In genomic region chr6:29833568-29834255, GRCm38 (mm10) we compare ENCODE assay signal across 9 mouse cellular contexts.
DNase-seq lines count a peak whose midpoint lies in the region; TF ChIP-seq lines count a peak whose summit lies in the region.
"Had no signal": no experiment of that assay in that cellular context is flagged by ENCODE, and none has a peak within 500 bp of the region (broad histone marks: within the 10 kb centered on the region; RNA-seq: fewer than 3 reads in every experiment).

No protein-coding gene starts in this region.

- peaks cover 16% of the 10 kb centered on the region for H3K4me1 ChIP-seq in E14TG2a.4 (replicated peaks; ENCODE audit: low read depth, low read length)

- TF ChIP-seq CTCF in left cerebral cortex, adult 2 months (IDR thresholded peaks at IDR 0.05): peak; percentile 64
- peak; percentile 61 for TF ChIP-seq CTCF in E14TG2a.4 (conservative IDR thresholded peaks at IDR 0.05; ENCODE audit: low read length)

- no peak overlapping the region for H3K27ac ChIP-seq in left cerebral cortex, adult 2 months

- DNase-seq in cerebellum, postnatal 10 days: peak; percentile 47 to 58
- DNase-seq in cerebellum, adult 11-12 months: no peak
- DNase-seq in left cerebral cortex, adult 2 months (ENCODE audit: extremely low spot score in 1 of 2, low spot score in 2 of 2): no peak
- DNase-seq in left cerebral cortex, postnatal 10 days (ENCODE audit: extremely low spot score in 1 of 2, low spot score in 2 of 2): no peak
- peak; percentile 13 to 25 for DNase-seq in kidney, postnatal 4 days
- DNase-seq in frontal cortex, postnatal 25 days (ENCODE audit: low spot score in 2 of 2): no peak
- no peak for DNase-seq in testis, postnatal 14 days (ENCODE audit: low spot score)
- DNase-seq: gastrocnemius, postnatal 25 days had no signal

- no peak overlapping the region for H3K4me3 ChIP-seq in left cerebral cortex, adult 2 months
- no peak overlapping the region for H3K4me3 ChIP-seq in E14TG2a.4 (replicated peaks; ENCODE audit: low read length)

- H3K27me3 ChIP-seq in E14TG2a.4 (ENCODE audit: insufficient read depth, low read length): no peaks in the 10 kb centered on the region

- no peaks in the 10 kb centered on the region for H3K9me3 ChIP-seq in E14TG2a.4 (ENCODE audit: low read length)

- 0 out of 2 replicates have a peak, but pooled peaks cover 4% of the 10 kb centered on the region for H3K36me3 ChIP-seq in E14TG2a.4 (ENCODE audit: insufficient read depth, low read length)

- intact Hi-C loops in left cerebral cortex, adult 2 months (cut with DNase I): no loop called here
- intact Hi-C loops in left cerebral cortex, postnatal 10 days (cut with DNase I): no loop called here

Comparison
In these comparisons a context has a peak if more than half of its experiments do, and no peak if none do; other contexts are left out.
1. DNase-seq: peak in cerebellum, postnatal 10 days (2 of 2) and kidney, postnatal 4 days (2 of 2); none in cerebellum, adult 11-12 months (single experiment), left cerebral cortex, adult 2 months (0 of 2), left cerebral cortex, postnatal 10 days (0 of 2), frontal cortex, postnatal 25 days (0 of 2) and testis, postnatal 14 days (single experiment).